Mouse (Mus musculus) neural tube, embryonic 15.5 days (tissue): Measurements from ENCODE around the gene Galnt10. TPM values are rescaled to one million over a fixed set of nuclear protein-coding genes. Genes with fewer than 3 reads are reported as not detected.
A peak's percentile ranks its signal among the peaks of the same experiment; 100 is the strongest.
"Not testable (repeated sequence)": the region's sequence is repeated elsewhere in the genome, so short reads cannot be mapped to it uniquely, and the experiment has no call there.

Source experiments
- ATAC-seq: fragments of 200-750 bp; cut with Nextera tagmentation; 2 replicates; pipeline ENCODE4 v1.8.0; 2017; ENCODE audit warnings: mild to moderate bottlenecking, moderate TSS enrichment, moderate library complexity; ENCODE audit not compliant: low FRiP score
- H3K27ac ChIP-seq: fragments of 300-500 bp; sonication (generic); replicated peaks from 2 replicates; pipeline ENCODE4 v1.5.1; 2015; ENCODE audit warnings: mild to moderate bottlenecking, inconsistent platforms
- H3K27me3 ChIP-seq: fragments of 300-500 bp; sonication (generic); replicated peaks from 2 replicates; pipeline ENCODE4 v1.6.1; 2015; ENCODE audit warnings: inconsistent platforms
- H3K36me3 ChIP-seq: fragments of 300-500 bp; sonication (generic); 2 replicates; pipeline ENCODE4 v1.6.1; 2015; ENCODE audit warnings: inconsistent platforms
- H3K4me1 ChIP-seq: fragments of 300-500 bp; sonication (generic); 2 replicates; pipeline ENCODE4 v1.6.1; 2015; ENCODE audit warnings: inconsistent platforms
- H3K4me2 ChIP-seq: fragments of 300-500 bp; sonication (generic); 2 replicates; pipeline ENCODE4 v1.6.1; 2015; ENCODE audit warnings: inconsistent platforms, mild to moderate bottlenecking, moderate library complexity
- H3K4me3 ChIP-seq: fragments of 300-500 bp; sonication (generic); replicated peaks from 2 replicates; pipeline ENCODE4 v1.5.1; 2015; ENCODE audit warnings: mild to moderate bottlenecking, inconsistent platforms
- H3K9ac ChIP-seq: fragments of 300-500 bp; sonication (generic); replicated peaks from 2 replicates; pipeline ENCODE4 v1.6.1; 2015; ENCODE audit warnings: mild to moderate bottlenecking, inconsistent platforms
- H3K9me3 ChIP-seq: fragments of 300-500 bp; sonication (generic); replicated peaks from 2 replicates; pipeline ENCODE4 v1.6.1; 2016; ENCODE audit warnings: inconsistent platforms
- WGBS: fragments of 180-500 bp; shearing (Covaris S2); methylation state at CpG from one replicate; pipeline ENCODE4 v1.1.7; 2015; ENCODE audit warnings: mixed read lengths; 5-methylcytosine and 5-hydroxymethylcytosine counted together
- polyA plus RNA-seq: library from polyadenylated mRNA; unstranded; fragments of >200 nt; fragmentation: Nextera tagmentation; extraction: Ambion mirVana; gene quantifications from 2 replicates; pipeline ENCODE4 v1.2.1, GENCODE M21; 2015

Galnt10 gene
- polyA plus RNA-seq, 1 experiment from 2014 or later, result 11.7 TPM

DNA sequence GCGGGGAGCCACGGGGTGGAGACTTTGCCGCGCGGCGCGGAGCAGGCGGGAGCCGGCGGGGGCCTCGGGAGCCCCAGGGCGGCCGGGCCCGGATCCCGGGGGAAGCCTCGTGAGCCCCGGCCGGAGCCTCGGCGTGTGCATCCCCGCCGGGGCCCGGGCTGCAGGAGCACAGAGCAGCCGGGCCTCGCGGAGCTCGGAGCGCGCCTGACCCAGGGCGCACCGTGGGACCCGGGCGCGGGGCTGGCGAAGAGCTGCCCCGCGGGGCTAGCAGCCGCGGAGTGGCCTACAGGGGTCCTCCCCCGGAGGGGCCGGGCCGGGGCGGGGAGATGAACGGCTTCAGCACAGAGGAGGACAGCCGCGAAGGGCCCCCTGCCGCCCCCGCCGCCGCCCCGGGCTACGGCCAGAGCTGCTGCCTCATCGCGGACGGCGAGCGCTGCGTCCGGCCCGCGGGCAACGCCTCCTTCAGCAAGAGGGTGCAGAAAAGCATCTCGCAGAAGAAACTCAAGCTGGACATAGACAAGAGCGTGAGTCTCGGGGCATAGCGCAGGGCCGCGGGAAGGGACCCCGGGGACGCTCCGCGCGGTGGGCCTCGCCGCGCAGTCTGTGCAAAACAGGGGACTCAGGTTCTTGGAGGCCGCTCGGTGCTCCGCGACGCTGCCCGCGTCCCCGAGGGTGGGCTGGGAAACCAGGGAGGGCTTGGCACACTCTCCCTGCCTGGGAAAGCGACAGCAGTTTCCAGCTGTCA is 156.7 kb downstream of the Galnt10 start:
- Histone ChIP-seq H3K4me1 (peaks cover 29% of the 10 kb centered on the region), H3K9ac (peak overlapping the region; percentile 88), H3K27ac (peak overlapping the region; percentile 74), H3K4me2 (peak overlapping the region; percentile 95), H3K4me3 (peak overlapping the region; percentile 90), H3K27me3 (no peaks in the 10 kb centered on the region), H3K36me3 (no peaks in the 10 kb centered on the region), H3K9me3 (no peaks in the 10 kb centered on the region)
- ATAC-seq, result peak; percentile 74
- WGBS, result under 1% methylated on average over 42 of the region's 85 CpGs

- H3K36me3 ChIP-seq, result no peaks in the 10 kb centered on the region
- H3K4me1 ChIP-seq, result peaks cover 29% of the 10 kb centered on the region
- H3K27ac ChIP-seq, result peak overlapping the region; percentile 74
- WGBS, result 0% methylated on average over 18 of the region's 18 CpGs
- H3K27me3 ChIP-seq, result no peaks in the 10 kb centered on the region
- H3K4me2 ChIP-seq, result peak overlapping the region; percentile 95
- H3K9me3 ChIP-seq, result no peaks in the 10 kb centered on the region
- H3K9ac ChIP-seq, result peak overlapping the region; percentile 88
- peak overlapping the region; percentile 90 for H3K4me3 ChIP-seq
- no peak for ATAC-seq
These were observed 157.2 kb downstream of the Galnt10 start for GRCm38 (mm10) chr11:57802511-57802870.

DNA sequence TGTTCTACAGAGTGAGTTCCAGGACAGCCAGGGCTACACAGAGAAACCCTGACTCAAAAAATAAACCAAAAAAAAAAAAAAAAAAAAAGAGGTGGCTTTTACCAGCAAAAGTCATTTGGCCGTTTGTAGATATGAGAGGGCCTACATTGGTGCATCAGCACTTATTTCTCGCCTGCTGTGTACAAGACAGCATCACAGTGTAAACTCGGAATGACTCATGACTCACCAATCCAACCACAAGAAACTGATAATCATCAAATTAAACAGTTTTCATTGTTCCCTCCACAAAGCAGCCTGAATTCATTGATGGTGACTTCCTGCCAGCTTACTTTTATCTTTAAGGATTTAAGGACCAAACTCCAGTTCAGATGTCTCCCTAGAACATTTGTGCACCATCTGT is 159.8 kb downstream of the Galnt10 start:
- no peak for ATAC-seq

GRCm38 (mm10) chr11:57809017-57809731 is 163.9 kb downstream of the Galnt10 start:
- no peaks in the 10 kb centered on the region for H3K27me3 ChIP-seq
- 96% methylated on average over 17 of the region's 17 CpGs for WGBS
- H3K4me1 ChIP-seq, result no peaks in the 10 kb centered on the region
- no peak overlapping the region for H3K4me2 ChIP-seq
- no peak overlapping the region for H3K27ac ChIP-seq
- no peak for ATAC-seq
- peaks cover 29% of the 10 kb centered on the region for H3K36me3 ChIP-seq
- H3K9me3 ChIP-seq, result no peaks in the 10 kb centered on the region
- H3K9ac ChIP-seq, result no peak overlapping the region
- H3K4me3 ChIP-seq, result no peak overlapping the region

More for the DNA sequence above, 159.8 kb downstream of the Galnt10 start:
- peaks cover 27% of the 10 kb centered on the region for H3K4me1 ChIP-seq
- no peaks in the 10 kb centered on the region for H3K27me3 ChIP-seq
- no peak overlapping the region for H3K27ac ChIP-seq
- H3K4me2 ChIP-seq, result no peak overlapping the region
- 73% methylated on average over 3 of the region's 3 CpGs for WGBS
- H3K36me3 ChIP-seq, result peaks cover 13% of the 10 kb centered on the region
- H3K4me3 ChIP-seq, result no peak overlapping the region
- no peak overlapping the region for H3K9ac ChIP-seq
- H3K9me3 ChIP-seq, result no peaks in the 10 kb centered on the region

DNA sequence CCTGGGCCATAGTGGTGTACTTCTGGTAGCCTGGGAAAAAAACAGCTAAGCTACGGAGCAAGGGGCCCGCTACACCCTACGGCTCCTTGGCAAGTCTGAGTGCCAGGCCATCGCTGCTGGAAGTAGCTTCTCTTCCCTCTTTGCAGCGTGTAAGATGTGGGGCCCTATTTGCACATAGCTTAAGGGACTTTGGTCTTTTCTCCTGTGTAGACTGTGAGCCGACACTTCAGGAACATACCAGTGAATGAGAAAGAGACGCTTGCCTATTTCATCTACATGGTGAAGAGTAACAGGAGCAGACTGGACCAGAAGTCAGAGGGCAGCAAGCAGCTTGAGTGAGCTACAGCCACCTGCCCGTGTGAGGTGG is 164.5 kb downstream of the Galnt10 start:
- no peak for ATAC-seq
- Histone ChIP-seq H3K9ac (no peak overlapping the region), H3K4me1 (no peaks in the 10 kb centered on the region), H3K9me3 (no peaks in the 10 kb centered on the region), H3K36me3 (peaks cover 29% of the 10 kb centered on the region), H3K27ac (no peak overlapping the region), H3K4me3 (no peak overlapping the region), H3K4me2 (no peak overlapping the region), H3K27me3 (no peaks in the 10 kb centered on the region)
- WGBS, result 91% methylated on average over 8 of the region's 8 CpGs

GRCm38 (mm10) chr11:57811006-57811405 is 165.8 kb downstream of the Galnt10 start:
- no peak overlapping the region for H3K27ac ChIP-seq
- 87% methylated on average over 7 of the region's 7 CpGs for WGBS
- H3K9me3 ChIP-seq, result no peaks in the 10 kb centered on the region
- no peak overlapping the region for H3K4me2 ChIP-seq
- no peaks in the 10 kb centered on the region for H3K4me1 ChIP-seq
- H3K27me3 ChIP-seq, result no peaks in the 10 kb centered on the region
- ATAC-seq, result no peak
- H3K9ac ChIP-seq, result no peak overlapping the region
- H3K36me3 ChIP-seq, result peaks cover 29% of the 10 kb centered on the region
- no peak overlapping the region for H3K4me3 ChIP-seq

GRCm38 (mm10) chr11:57812212-57812611 is 167.0 kb downstream of the Galnt10 start:
- H3K9me3 ChIP-seq, result no peaks in the 10 kb centered on the region
- WGBS, result 99% methylated on average over 8 of the region's 8 CpGs

DNA sequence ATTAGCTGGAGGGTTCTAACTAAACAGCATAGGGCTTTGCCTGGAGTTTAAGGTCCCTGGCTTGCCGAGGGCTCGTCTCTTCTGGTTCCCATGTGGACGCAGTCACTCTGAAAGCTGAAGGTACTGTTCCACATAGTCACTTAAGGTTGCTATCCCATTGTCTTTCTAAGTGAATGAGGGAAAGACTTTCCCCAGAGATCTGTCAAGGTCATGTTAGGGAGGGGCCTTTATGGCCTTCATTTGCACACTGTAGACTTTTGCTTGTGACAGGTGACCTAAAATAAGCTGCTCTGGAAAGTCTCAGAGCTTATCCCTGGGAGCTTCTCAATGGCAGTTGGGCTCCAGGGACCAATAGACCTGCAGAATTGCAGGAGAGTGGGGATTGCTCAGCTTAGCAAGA is 168.4 kb downstream of the Galnt10 start:
- H3K4me3 ChIP-seq, result no peak overlapping the region
- 91% methylated on average over 3 of the region's 3 CpGs for WGBS
- H3K36me3 ChIP-seq, result peaks cover 24% of the 10 kb centered on the region
- no peaks in the 10 kb centered on the region for H3K4me1 ChIP-seq
- no peaks in the 10 kb centered on the region for H3K27me3 ChIP-seq
- ATAC-seq, result no peak
- no peak overlapping the region for H3K4me2 ChIP-seq
- no peak overlapping the region for H3K27ac ChIP-seq
- H3K9ac ChIP-seq, result no peak overlapping the region
- no peaks in the 10 kb centered on the region for H3K9me3 ChIP-seq

More at GRCm38 (mm10) chr11:57812212-57812611, 167.0 kb downstream of the Galnt10 start:
- H3K27me3 ChIP-seq, result no peaks in the 10 kb centered on the region
- H3K36me3 ChIP-seq, result peaks cover 29% of the 10 kb centered on the region
- no peak overlapping the region for H3K9ac ChIP-seq
- no peaks in the 10 kb centered on the region for H3K4me1 ChIP-seq
- no peak overlapping the region for H3K4me3 ChIP-seq
- no peak overlapping the region for H3K27ac ChIP-seq
- H3K4me2 ChIP-seq, result no peak overlapping the region
- no peak for ATAC-seq

DNA sequence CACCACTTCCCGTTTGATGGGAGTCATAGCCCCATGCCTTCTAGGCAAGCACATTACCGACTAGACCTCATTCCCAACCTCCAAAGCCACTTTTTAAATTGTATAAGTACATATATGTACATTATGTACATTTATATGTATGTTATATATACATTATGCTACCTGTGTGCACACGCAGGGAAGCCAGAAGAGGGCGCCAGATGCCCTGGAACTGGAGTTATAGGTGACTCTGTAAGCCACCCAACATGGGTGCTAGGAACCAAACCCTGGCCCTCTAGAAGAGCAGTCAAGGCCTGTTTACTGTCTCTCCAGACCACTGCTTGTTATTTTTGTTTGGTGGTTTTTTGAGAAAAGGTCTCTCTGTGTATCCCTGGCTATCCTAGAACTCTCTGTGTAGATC is 172.9 kb downstream of the Galnt10 start:
- H3K27me3 ChIP-seq, result no peaks in the 10 kb centered on the region
- no peaks in the 10 kb centered on the region for H3K36me3 ChIP-seq
- H3K4me3 ChIP-seq, result no peak overlapping the region
- no peaks in the 10 kb centered on the region for H3K9me3 ChIP-seq
- H3K9ac ChIP-seq, result no peak overlapping the region
- ATAC-seq, result no peak
- no peak overlapping the region for H3K4me2 ChIP-seq
- no peak overlapping the region for H3K27ac ChIP-seq
- H3K4me1 ChIP-seq, result no peaks in the 10 kb centered on the region
- 81% methylated on average over 4 of the region's 4 CpGs for WGBS

DNA sequence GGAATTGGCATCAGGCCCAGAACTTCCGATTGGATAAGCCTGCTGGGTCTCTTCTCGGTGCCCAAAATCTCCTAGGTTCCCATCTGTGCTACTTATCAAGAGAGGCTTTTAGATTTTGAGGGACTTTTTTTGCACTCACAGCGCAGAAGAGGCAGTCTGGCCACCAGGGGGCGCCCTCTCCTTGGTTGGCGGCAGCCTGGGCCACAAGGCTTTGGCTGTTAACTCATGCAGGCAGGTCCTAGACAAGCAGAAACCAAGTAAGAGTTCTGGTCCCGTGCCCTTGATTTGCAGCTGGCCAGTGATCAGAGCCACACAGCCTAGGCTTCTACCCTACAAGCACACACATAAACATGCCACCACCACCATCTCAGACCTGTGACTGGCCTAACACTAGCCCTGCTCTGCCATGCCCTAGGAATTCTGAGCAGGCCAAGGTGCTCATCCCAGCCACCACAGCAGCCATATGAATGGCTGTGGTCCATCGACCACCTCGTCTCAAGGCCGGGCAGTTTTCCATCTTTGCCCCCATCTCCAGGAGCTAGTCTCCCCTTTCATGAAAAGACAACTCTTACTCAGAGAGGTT is 174.8 kb downstream of the Galnt10 start:
- Histone ChIP-seq H3K27ac (no peak overlapping the region), H3K9ac (no peak overlapping the region), H3K27me3 (peaks cover 14% of the 10 kb centered on the region), H3K36me3 (no peaks in the 10 kb centered on the region), H3K9me3 (no peaks in the 10 kb centered on the region), H3K4me3 (no peak overlapping the region), H3K4me2 (no peak overlapping the region), H3K4me1 (no peaks in the 10 kb centered on the region)
- no peak for ATAC-seq
- WGBS, result 26% methylated on average over 9 of the region's 9 CpGs

- H3K4me2 ChIP-seq, result not testable (repeated sequence)
These were observed 177.9 kb downstream of the Galnt10 start for GRCm38 (mm10) chr11:57823159-57823558.

GRCm38 (mm10) chr11:57823714-57824113 is 178.5 kb downstream of the Galnt10 start:
- no peak overlapping the region for H3K4me3 ChIP-seq
- H3K36me3 ChIP-seq, result no peaks in the 10 kb centered on the region
- ATAC-seq, result no peak
- no peak overlapping the region for H3K9ac ChIP-seq
- WGBS, result 76% methylated on average over 7 of the region's 7 CpGs
- H3K27me3 ChIP-seq, result peaks cover 41% of the 10 kb centered on the region
- H3K27ac ChIP-seq, result no peak overlapping the region
- H3K4me2 ChIP-seq, result no peak overlapping the region
- peaks cover 9% of the 10 kb centered on the region for H3K4me1 ChIP-seq
- no peaks in the 10 kb centered on the region for H3K9me3 ChIP-seq

More at GRCm38 (mm10) chr11:57823159-57823558, 177.9 kb downstream of the Galnt10 start:
- H3K4me1 ChIP-seq, H3K27ac ChIP-seq, ATAC-seq, H3K36me3 ChIP-seq, H3K4me3 ChIP-seq, H3K9me3 ChIP-seq, H3K9ac ChIP-seq: not testable (repeated sequence)
- H3K27me3 ChIP-seq, result peaks cover 41% of the 10 kb centered on the region
- 93% methylated on average over 2 of the region's 2 CpGs for WGBS
